Mouse (Mus musculus): ENCODE data around the gene Carm1. TPM values are rescaled to one million over a fixed set of nuclear protein-coding genes. Genes with fewer than 3 reads are reported as not detected.

Gene Carm1
- polyA plus RNA-seq, 1 experiment from 2014 or later = 81.4 TPM

DNA sequence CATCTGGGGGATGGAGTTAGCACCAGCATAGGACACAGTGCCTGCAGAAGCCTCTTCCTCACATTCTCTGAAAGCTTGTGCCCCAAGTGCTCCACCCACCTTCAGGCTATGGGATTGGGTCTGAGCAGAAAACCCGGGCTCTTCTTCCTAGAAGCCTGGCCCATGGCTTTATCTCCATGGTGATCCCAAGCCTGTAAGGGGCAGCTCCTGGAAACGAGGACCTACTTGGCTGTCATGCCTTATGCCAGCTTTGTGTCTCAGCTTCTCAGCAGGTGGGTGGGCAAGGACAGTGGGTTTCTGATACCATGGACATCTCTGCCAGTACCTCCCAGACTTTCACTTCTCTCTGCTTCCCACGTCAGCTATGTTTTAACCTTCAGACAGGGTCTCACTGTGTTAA lies 31.5 kb downstream of the Carm1 start:
- Histone ChIP-seq H3K4me3 (ENCODE audit: low read depth, low read length) (no peak overlapping the region), H3K27ac (ENCODE audit: low read depth, low read length) (no peak overlapping the region), H3K9me3 (ENCODE audit: control insufficient read depth, low read length) (no peaks in the 10 kb centered on the region), H3K9ac (ENCODE audit: low read length) (no peak overlapping the region), H3K36me3 (ENCODE audit: control insufficient read depth, insufficient read depth, low read length) (peaks cover 16% of the 10 kb centered on the region), H3K27me3 (ENCODE audit: control insufficient read depth, insufficient read depth, low read length) (no peaks in the 10 kb centered on the region), H3K4me1 (ENCODE audit: control insufficient read depth, insufficient read depth, low read length) (no peaks in the 10 kb centered on the region), H3K4me2 (ENCODE audit: low read depth) (no peak overlapping the region)
- DNase-seq (ENCODE audit: low spot score) (no peak), ATAC-seq (ENCODE audit: insufficient read depth, low FRiP score, low TSS enrichment) (no peak)
- WGBS = 76% methylated on average over 3 of the region's 3 CpGs

DNA sequence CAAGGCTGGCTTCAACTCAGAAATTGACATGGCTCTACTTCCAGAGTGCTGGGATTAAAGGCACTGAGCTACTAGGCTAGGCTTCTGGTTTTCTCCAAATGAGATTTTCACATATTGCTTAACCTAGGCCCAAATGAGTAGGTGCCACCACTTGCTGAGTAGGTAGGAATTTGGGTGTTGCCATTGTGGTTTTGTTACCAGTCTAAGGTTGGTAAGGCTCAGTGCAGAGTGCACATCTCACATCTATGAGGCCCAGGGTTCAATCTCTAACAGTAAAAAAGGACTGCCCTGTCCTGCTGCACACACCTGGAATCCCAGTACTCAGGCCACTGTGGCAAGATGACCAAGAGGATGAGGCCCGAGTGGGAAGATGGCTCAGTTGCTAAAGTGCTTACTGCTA lies 38.7 kb downstream of the Carm1 start:
- Histone ChIP-seq H3K27me3 (ENCODE audit: control insufficient read depth, insufficient read depth, low read length) (no peaks in the 10 kb centered on the region), H3K9ac (ENCODE audit: low read length) (no peak overlapping the region), H3K4me3 (ENCODE audit: low read depth, low read length) (no peak overlapping the region), H3K4me1 (ENCODE audit: control insufficient read depth, insufficient read depth, low read length) (no peaks in the 10 kb centered on the region), H3K4me2 (ENCODE audit: low read depth) (no peak overlapping the region), H3K36me3 (ENCODE audit: control insufficient read depth, insufficient read depth, low read length) (peaks cover 35% of the 10 kb centered on the region), H3K9me3 (ENCODE audit: control insufficient read depth, low read length) (no peaks in the 10 kb centered on the region), H3K27ac (ENCODE audit: low read depth, low read length) (no peak overlapping the region)
- ATAC-seq (ENCODE audit: insufficient read depth, low FRiP score, low TSS enrichment) = no peak
- no peak for DNase-seq (ENCODE audit: low spot score)
- WGBS = 83% methylated on average over 1 of the region's 1 CpGs

DNA sequence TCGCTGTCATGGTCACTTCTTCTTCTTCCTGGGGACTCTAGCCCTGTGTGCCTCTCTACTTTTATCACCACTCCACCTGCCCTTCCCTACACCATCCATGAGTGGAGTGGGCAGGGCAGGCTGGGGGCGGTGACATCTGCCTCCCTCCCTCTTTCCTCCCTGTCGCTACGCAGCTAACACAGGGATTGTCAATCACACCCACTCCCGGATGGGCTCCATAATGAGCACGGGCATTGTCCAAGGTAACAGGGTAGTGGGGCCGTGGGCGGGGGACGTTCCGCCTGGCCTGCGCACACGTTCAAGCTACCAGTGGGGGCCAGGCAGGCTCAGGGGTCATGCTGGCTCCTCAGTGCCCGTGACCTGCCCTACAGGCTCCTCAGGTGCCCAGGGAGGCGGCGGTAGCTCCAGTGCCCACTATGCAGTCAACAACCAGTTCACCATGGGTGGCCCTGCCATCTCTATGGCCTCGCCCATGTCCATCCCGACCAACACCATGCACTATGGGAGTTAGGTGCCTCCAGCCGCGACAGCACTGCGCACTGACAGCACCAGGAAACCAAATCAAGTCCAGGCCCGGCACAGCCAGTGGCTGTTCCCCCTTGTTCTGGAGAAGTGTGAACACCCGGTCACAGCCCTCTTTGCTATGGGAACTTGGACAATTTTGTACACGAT lies 41.1 kb downstream of the Carm1 start:
- DNase-seq (ENCODE audit: low spot score) (no peak), ATAC-seq (ENCODE audit: insufficient read depth, low FRiP score, low TSS enrichment) (no peak)
- Histone ChIP-seq H3K27ac (ENCODE audit: low read depth, low read length) (no peak overlapping the region), H3K36me3 (ENCODE audit: control insufficient read depth, insufficient read depth, low read length) (peaks cover 35% of the 10 kb centered on the region), H3K9ac (ENCODE audit: low read length) (no peak overlapping the region), H3K27me3 (ENCODE audit: control insufficient read depth, insufficient read depth, low read length) (no peaks in the 10 kb centered on the region), H3K4me1 (ENCODE audit: control insufficient read depth, insufficient read depth, low read length) (no peaks in the 10 kb centered on the region; the same call in 1 of the 2 replicates), H3K4me2 (ENCODE audit: low read depth) (no peak overlapping the region), H3K9me3 (ENCODE audit: control insufficient read depth, low read length) (no peaks in the 10 kb centered on the region), H3K4me3 (ENCODE audit: low read depth, low read length) (no peak overlapping the region)
- 95% methylated on average over 23 of the region's 23 CpGs for WGBS

DNA sequence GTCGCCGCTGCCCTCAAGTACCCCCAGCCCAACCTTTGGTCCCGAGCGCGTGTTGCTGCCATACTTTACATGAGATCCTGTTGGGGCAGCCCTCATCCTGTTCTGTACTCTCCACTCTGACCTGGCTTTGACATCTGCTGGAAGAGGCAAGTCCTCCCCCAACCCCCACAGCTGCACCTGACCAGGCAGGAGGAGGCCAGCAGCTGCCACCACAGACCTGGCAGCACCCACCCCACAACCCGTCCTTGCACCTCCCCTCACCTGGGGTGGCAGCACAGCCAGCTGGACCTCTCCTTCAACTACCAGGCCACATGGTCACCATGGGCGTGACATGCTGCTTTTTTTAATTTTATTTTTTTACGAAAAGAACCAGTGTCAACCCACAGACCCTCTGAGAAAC lies 41.7 kb downstream of the Carm1 start:
- Histone ChIP-seq H3K9ac (ENCODE audit: low read length) (no peak overlapping the region), H3K36me3 (ENCODE audit: control insufficient read depth, insufficient read depth, low read length) (peaks cover 33% of the 10 kb centered on the region)

DNA sequence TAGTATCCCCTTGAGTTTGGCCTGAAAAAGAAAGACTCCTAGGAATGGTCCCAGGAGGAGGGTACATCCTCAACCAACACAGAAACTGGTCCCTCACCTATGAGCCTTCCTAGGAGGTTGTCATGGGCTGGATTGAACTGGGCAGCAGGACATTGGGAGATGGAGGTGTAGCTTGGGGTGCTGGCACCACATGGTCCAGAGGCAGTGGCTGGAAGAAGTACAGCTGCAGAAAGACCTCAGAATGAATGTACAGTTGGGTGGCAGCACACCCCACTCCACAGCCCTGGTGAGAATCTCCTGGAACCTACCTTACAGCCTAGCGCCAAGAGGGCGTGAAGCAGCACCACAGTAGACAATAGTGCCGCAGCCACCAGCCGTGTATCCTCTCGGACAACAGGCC lies 42.8 kb downstream of the Carm1 start:
- ATAC-seq (ENCODE audit: insufficient read depth, low FRiP score, low TSS enrichment) (no peak), DNase-seq (ENCODE audit: low spot score) (no peak)
- H3K4me1 ChIP-seq (ENCODE audit: control insufficient read depth, insufficient read depth, low read length) = peaks cover 8% of the 10 kb centered on the region
- no peak overlapping the region for H3K4me2 ChIP-seq (ENCODE audit: low read depth)
- 94% methylated on average over 5 of the region's 5 CpGs for WGBS
- no peaks in the 10 kb centered on the region for H3K27me3 ChIP-seq (ENCODE audit: control insufficient read depth, insufficient read depth, low read length)
- no peak overlapping the region for H3K27ac ChIP-seq (ENCODE audit: low read depth, low read length)
- H3K9me3 ChIP-seq (ENCODE audit: control insufficient read depth, low read length) = no peaks in the 10 kb centered on the region
- H3K9ac ChIP-seq (ENCODE audit: low read length) = no peak overlapping the region
- no peak overlapping the region for H3K4me3 ChIP-seq (ENCODE audit: low read depth, low read length)
- H3K36me3 ChIP-seq (ENCODE audit: control insufficient read depth, insufficient read depth, low read length) = peaks cover 27% of the 10 kb centered on the region

More for the DNA sequence above, 41.7 kb downstream of the Carm1 start:
- no peak overlapping the region for H3K27ac ChIP-seq (ENCODE audit: low read depth, low read length)
- H3K27me3 ChIP-seq (ENCODE audit: control insufficient read depth, insufficient read depth, low read length) = no peaks in the 10 kb centered on the region
- WGBS = 94% methylated on average over 8 of the region's 8 CpGs
- H3K9me3 ChIP-seq (ENCODE audit: control insufficient read depth, low read length) = no peaks in the 10 kb centered on the region
- no peaks in the 10 kb centered on the region; the same call in 1 of the 2 replicates for H3K4me1 ChIP-seq (ENCODE audit: control insufficient read depth, insufficient read depth, low read length)
- H3K4me3 ChIP-seq (ENCODE audit: low read depth, low read length) = no peak overlapping the region
- no peak for ATAC-seq (ENCODE audit: insufficient read depth, low FRiP score, low TSS enrichment)
- no peak overlapping the region for H3K4me2 ChIP-seq (ENCODE audit: low read depth)
- no peak for DNase-seq (ENCODE audit: low spot score)

DNA sequence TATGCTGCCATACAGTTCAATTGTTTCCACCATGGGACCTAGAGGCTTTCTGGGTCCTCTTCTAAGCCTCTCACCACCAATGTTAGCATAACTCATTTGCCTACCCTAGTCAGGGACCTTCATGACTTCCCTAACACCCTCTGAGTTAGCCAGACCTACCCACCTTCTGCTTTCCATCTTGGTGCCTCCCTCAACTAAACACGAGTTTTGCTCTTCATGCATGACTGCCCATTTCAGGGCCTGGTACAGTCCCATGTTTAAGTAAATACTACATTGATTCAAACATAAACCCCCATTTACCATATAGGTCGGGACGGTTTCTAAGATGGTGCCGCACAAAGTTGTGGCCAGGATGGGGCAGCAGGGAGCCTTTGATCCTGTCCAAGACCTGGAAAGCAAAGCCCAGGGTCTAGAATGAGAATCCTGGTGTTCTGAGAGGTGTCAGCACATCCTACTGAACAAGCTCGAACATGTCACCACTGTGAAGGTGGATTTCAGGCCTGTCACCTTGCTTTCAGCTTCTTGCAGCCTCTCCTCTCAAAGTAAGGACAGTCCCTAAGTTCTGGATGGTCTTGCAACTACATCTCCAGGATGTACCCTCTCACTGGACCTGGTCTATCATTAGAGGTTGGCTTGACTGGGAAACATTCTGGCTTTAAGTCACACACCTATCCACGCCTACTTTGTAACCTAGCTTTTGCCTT lies 44.6 kb downstream of the Carm1 start:
- H3K4me2 ChIP-seq (ENCODE audit: low read depth) = no peak overlapping the region
- no peak overlapping the region for H3K27ac ChIP-seq (ENCODE audit: low read depth, low read length)
- DNase-seq (ENCODE audit: low spot score) (no peak), ATAC-seq (ENCODE audit: insufficient read depth, low FRiP score, low TSS enrichment) (no peak)
- H3K9me3 ChIP-seq (ENCODE audit: control insufficient read depth, low read length) = no peaks in the 10 kb centered on the region
- H3K4me1 ChIP-seq (ENCODE audit: control insufficient read depth, insufficient read depth, low read length) = peaks cover 8% of the 10 kb centered on the region
- H3K4me3 ChIP-seq (ENCODE audit: low read depth, low read length) = no peak overlapping the region
- WGBS = 84% methylated on average over 6 of the region's 6 CpGs
- H3K9ac ChIP-seq (ENCODE audit: low read length) = no peak overlapping the region
- peaks cover 25% of the 10 kb centered on the region for H3K36me3 ChIP-seq (ENCODE audit: control insufficient read depth, insufficient read depth, low read length)
- no peaks in the 10 kb centered on the region for H3K27me3 ChIP-seq (ENCODE audit: control insufficient read depth, insufficient read depth, low read length)

DNA sequence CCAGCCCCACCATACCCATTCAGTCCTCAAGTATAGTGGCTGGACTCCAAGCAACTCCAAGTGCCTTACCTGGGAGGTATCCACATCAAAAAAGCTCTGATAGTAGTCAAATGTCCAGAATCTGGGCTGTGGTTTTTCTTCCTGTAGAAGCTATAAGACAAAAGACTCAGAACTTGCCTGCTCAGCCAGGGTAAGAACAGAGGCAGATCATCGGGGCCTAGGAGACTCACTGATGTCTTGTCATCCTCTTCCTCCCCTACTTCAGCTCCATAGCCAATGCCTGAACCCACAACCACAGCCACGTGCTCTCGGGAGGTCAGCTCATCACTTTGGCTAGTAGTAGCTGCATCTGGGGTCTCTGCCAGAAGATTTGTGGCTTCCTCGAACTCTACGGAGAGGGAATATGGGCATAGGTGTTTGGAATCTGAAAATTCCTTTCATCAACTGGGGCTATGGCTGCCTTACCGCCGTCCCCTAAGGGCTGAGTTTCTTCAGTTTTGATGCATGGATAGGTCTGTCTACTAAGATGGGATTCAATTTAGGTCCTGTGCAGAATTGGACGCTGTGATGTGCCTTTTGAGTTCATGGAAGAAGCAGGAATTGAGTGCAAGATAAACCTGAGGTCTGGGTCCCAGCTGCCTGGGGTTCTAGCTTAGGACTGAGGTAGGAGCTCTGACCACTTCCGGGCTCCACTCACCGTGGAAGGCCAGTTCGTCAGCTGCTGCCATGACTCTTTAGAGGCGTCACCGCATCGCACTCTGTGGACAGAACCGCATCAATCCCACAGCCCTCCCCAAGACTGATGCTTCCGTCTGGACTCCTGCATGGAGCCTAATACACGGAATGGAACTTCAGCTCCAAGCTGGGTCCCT lies 45.4 kb downstream of the Carm1 start:
- WGBS = 20% methylated on average over 17 of the region's 17 CpGs
- ATAC-seq (ENCODE audit: insufficient read depth, low FRiP score, low TSS enrichment) (no peak; the same call in 1 of the 2 replicates), DNase-seq (ENCODE audit: low spot score) (no peak)
- H3K4me2 ChIP-seq (ENCODE audit: low read depth) = peak overlapping the region; percentile 94
- peak overlapping the region; percentile 27 for H3K9ac ChIP-seq (ENCODE audit: low read length)
- no peaks in the 10 kb centered on the region for H3K9me3 ChIP-seq (ENCODE audit: control insufficient read depth, low read length)
- peaks cover 19% of the 10 kb centered on the region for H3K36me3 ChIP-seq (ENCODE audit: control insufficient read depth, insufficient read depth, low read length)
- H3K4me1 ChIP-seq (ENCODE audit: control insufficient read depth, insufficient read depth, low read length) = peaks cover 8% of the 10 kb centered on the region
- H3K27me3 ChIP-seq (ENCODE audit: control insufficient read depth, insufficient read depth, low read length) = no peaks in the 10 kb centered on the region
- H3K4me3 ChIP-seq (ENCODE audit: low read depth, low read length) = peak overlapping the region; percentile 62
- no peak overlapping the region for H3K27ac ChIP-seq (ENCODE audit: low read depth, low read length)

DNA sequence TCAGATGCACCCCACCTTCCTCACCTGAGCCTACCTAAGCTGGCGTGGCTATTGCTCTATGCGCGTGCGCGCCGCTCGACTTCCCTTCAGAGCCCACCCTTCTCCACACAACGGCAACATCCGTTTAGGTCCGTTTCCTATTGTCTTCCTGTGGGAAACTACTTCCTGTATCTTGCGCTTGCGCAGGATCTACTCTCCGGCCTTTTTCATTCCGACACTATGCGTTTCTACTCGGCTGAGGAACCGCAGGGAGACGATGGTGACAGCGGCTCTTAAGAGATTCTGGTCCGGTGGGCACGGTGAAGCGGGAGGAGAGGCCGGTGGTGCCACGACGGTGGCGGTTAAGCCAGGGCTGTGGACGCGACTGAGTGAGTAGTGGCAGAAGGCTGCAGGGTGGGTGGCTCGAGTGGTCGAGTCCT lies 46.0 kb downstream of the Carm1 start, which contains the start of the genes Timm29 and Yipf2:
Gene Timm29, plus strand, starts transcription at position 20 of the 419 bp plus-strand sequence.
Gene Yipf2, minus strand, starts transcription at position 126 of the 419 bp plus-strand sequence.
- H3K4me2 ChIP-seq (ENCODE audit: low read depth) = peak within 1 kb of the TSS; percentile 94
- DNase-seq (ENCODE audit: low spot score) (peak; percentile 90), ATAC-seq (ENCODE audit: insufficient read depth, low FRiP score, low TSS enrichment) (peak; percentile 90)
- peaks cover 16% of the 10 kb centered on the region for H3K36me3 ChIP-seq (ENCODE audit: control insufficient read depth, insufficient read depth, low read length)
- no peaks in the 10 kb centered on the region for H3K27me3 ChIP-seq (ENCODE audit: control insufficient read depth, insufficient read depth, low read length)
- H3K27ac ChIP-seq (ENCODE audit: low read depth, low read length) = peak within 1 kb of the TSS; percentile 74
- H3K4me3 ChIP-seq (ENCODE audit: low read depth, low read length) = peak within 1 kb of the TSS; percentile 62
- under 1% methylated on average over 30 of the region's 30 CpGs for WGBS
- H3K4me1 ChIP-seq (ENCODE audit: control insufficient read depth, insufficient read depth, low read length) = peaks cover 8% of the 10 kb centered on the region
- no peaks in the 10 kb centered on the region for H3K9me3 ChIP-seq (ENCODE audit: control insufficient read depth, low read length)
- H3K9ac ChIP-seq (ENCODE audit: low read length) = peak within 1 kb of the TSS; percentile 73

Measured in neural tube, embryonic 11.5 days (tissue).